Mouse (Mus musculus): ENCODE results near the gene Olfr220. TPM values are rescaled to one million over a fixed set of nuclear protein-coding genes. Genes with fewer than 3 reads are reported as not detected.

Gene Olfr220
- polyA plus RNA-seq, 1 experiment: not detected

Other genes with a start within 250 kb of the Olfr220 start
- not detected in 2 replicates for gene Olfr419, start 190.0 kb upstream of the Olfr220 start, polyA plus RNA-seq (2012; ENCODE audit: insufficient read depth, insufficient read length, missing spikeins)
- gene Mptx1, start 111.6 kb upstream of the Olfr220 start, polyA plus RNA-seq (2012; ENCODE audit: insufficient read depth, insufficient read length, missing spikeins): not detected in 2 replicates
- gene Olfr417, start 77.0 kb upstream of the Olfr220 start, polyA plus RNA-seq (2012; ENCODE audit: insufficient read depth, insufficient read length, missing spikeins): not detected in 2 replicates
- not detected in 2 replicates for gene Olfr248, start 51.0 kb upstream of the Olfr220 start, polyA plus RNA-seq (2012; ENCODE audit: insufficient read depth, insufficient read length, missing spikeins)
- not detected in 2 replicates for gene Olfr414, start 18.0 kb upstream of the Olfr220 start, polyA plus RNA-seq (2012; ENCODE audit: insufficient read depth, insufficient read length, missing spikeins)
- not detected in 2 replicates for gene Fmn2, start 59.7 kb downstream of the Olfr220 start, polyA plus RNA-seq (2012; ENCODE audit: insufficient read depth, insufficient read length, missing spikeins)